Mouse (Mus musculus): ENCODE measurements around the gene Frk.
"Not testable (repeated sequence)": the region's sequence is repeated elsewhere in the genome, so short reads cannot be mapped to it uniquely, and the experiment has no call there.

The Frk gene

DNA sequence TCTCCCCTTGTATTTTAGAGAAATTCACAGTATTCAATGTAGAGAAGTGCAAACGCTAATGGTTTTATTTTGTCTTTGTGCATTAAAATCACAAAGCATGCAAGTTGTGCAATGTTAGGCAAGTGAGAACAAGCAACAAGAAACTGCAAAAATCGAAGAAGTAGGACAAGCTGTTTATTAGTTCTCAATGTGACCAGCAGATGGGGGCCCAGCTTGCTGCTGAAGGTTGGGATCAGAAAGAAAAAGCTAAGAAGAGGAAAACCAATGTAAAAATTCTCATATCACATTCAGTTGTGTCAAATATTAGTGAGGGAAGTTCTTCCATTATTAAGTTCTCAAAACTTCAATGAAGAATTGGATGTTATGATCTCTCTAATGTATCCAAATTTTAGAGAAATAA lies 134.0 kb downstream of the Frk start:
- peak; percentile 24 for DNase-seq (ENCODE audit: low read depth)

DNA sequence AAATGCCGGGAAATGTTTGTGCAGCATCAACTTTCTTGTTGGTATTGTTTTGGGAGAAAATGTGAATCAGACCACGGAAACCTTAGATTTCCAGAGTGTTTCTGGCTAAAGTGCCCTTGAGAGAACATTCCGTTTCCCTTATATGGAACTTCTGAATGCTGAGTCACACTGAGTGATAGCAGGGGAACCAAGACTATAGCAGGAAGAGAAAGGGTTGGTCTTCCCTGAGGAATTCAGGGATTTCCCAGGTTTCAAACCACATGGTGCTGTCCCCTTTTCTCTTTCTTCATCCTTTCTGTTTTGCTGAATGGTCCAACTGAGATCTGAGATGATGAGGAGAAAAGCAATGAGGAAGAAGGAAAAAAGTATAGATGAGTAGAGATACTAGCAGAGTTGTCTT lies 135.3 kb downstream of the Frk start:
- DNase-seq (ENCODE audit: low read depth): peak; percentile 19

DNA sequence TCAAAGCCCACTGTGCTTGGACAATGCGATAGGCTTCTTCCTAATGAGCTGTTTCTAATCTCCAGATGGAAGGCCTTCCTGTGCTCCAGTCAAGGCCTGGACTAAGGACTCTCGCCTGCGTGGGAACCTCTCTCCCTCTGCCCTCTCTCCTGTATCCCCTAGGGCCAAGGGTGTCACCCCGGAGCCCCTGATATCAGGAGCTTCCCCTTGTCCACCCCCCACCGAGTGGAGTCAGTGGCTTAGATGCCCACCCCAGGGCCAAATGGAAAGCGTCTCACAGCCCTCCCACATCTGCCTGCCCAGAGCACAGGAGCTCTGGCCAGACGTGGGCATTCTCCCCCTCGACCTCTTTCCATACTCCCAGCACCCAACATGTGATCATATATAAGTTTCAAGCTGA lies 137.3 kb downstream of the Frk start:
- DNase-seq (ENCODE audit: low read depth): not testable (repeated sequence)

DNA sequence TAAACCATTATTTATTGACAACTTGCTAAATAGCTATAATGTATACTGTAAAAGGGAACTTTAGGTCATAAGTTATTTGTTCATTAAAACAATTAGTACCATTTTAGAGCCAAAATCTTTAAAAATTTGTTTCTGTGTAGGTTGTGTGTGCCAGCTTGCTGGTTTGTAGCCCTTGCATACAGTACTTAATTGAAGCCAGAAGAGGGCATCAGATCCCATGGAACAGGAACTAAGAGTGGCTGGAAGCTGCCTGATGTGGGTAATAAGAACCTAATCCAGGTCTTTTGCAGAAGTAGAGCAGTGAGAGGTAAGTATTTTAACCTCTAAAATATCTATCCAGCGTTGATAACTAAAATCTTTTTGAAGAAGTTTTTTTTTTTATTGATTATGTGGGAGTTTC lies 155.0 kb downstream of the Frk start:
- DNase-seq (ENCODE audit: low read depth): no peak
